Mouse (Mus musculus) neural tube, embryonic 12.5 days (tissue): ENCODE measurements at regions not wholly inside any gene's neighbourhood (a gene's known extent, or its start where the extent isn't known, plus 50 kb on each side); places are given as distances from the start of the nearest gene placed in this dataset.

ENCODE experiments used
- ATAC-seq: fragments of 200-750 bp; cut with Nextera tagmentation; 2 replicates; pipeline ENCODE4 v1.8.0; 2017; ENCODE audit warnings: low read depth, mild to moderate bottlenecking, moderate TSS enrichment, moderate library complexity; ENCODE audit not compliant: low FRiP score
- H3K27ac ChIP-seq: fragments of 300-500 bp; sonication (generic); 2 replicates; pipeline ENCODE4 v1.5.1; 2016
- H3K27me3 ChIP-seq: fragments of 300-500 bp; sonication (generic); replicated peaks from 2 replicates; pipeline ENCODE4 v1.6.1; 2016; ENCODE audit warnings: mild to moderate bottlenecking
- H3K36me3 ChIP-seq: fragments of 300-500 bp; sonication (generic); 2 replicates; pipeline ENCODE4 v1.6.1; 2016; ENCODE audit warnings: mild to moderate bottlenecking
- H3K4me1 ChIP-seq: fragments of 300-500 bp; sonication (generic); 2 replicates; pipeline ENCODE4 v1.6.1; 2016
- H3K4me2 ChIP-seq: fragments of 300-500 bp; sonication (generic); replicated peaks from 2 replicates; pipeline ENCODE4 v1.6.1; 2016; ENCODE audit warnings: mild to moderate bottlenecking
- H3K4me3 ChIP-seq: fragments of 300-500 bp; sonication (generic); 2 replicates; pipeline ENCODE4 v1.5.1; 2016
- H3K9ac ChIP-seq: fragments of 300-500 bp; sonication (generic); 2 replicates; pipeline ENCODE4 v1.6.1; 2016; ENCODE audit warnings: mild to moderate bottlenecking
- H3K9me3 ChIP-seq: fragments of 300-500 bp; sonication (generic); 2 replicates; pipeline ENCODE4 v1.6.1; 2016; ENCODE audit warnings: mild to moderate bottlenecking
- WGBS: fragments of 180-500 bp; shearing (Covaris S2); methylation state at CpG from one replicate; pipeline ENCODE4 v1.1.7; 2016; 5-methylcytosine and 5-hydroxymethylcytosine counted together

- no peak overlapping the region for H3K4me3 ChIP-seq
- no peak for ATAC-seq
- no peak overlapping the region for H3K9ac ChIP-seq
- peaks cover 11% of the 10 kb centered on the region for H3K4me1 ChIP-seq
- WGBS: 90% methylated on average over 5 of the region's 5 CpGs
- H3K27ac ChIP-seq: no peak overlapping the region
- no peaks in the 10 kb centered on the region for H3K36me3 ChIP-seq
- no peak overlapping the region for H3K4me2 ChIP-seq
- H3K9me3 ChIP-seq: no peaks in the 10 kb centered on the region
- no peaks in the 10 kb centered on the region for H3K27me3 ChIP-seq
Observed at GRCm38 (mm10) chr17:9778866-9779265, 109.3 kb upstream of the Pabpc6 start.

- no peaks in the 10 kb centered on the region for H3K36me3 ChIP-seq
- no peak for ATAC-seq
- no peak overlapping the region; the same call in 1 of the 2 replicates for H3K27ac ChIP-seq
- H3K4me1 ChIP-seq: peaks cover 11% of the 10 kb centered on the region
- no peak overlapping the region for H3K4me3 ChIP-seq
- no peak overlapping the region for H3K9ac ChIP-seq
- H3K9me3 ChIP-seq: no peaks in the 10 kb centered on the region
- H3K4me2 ChIP-seq: no peak overlapping the region
- H3K27me3 ChIP-seq: no peaks in the 10 kb centered on the region
Observed at GRCm38 (mm10) chr17:9777165-9777564, 107.6 kb upstream of the Pabpc6 start.

GRCm38 (mm10) chr17:9776286-9777016, 106.9 kb upstream of the Pabpc6 start:
- H3K27ac ChIP-seq: no peak overlapping the region; the same call in 1 of the 2 replicates
- H3K4me2 ChIP-seq: peak overlapping the region; percentile 28; the same call in 1 of the 2 replicates
- ATAC-seq: peak; percentile 88
- H3K9me3 ChIP-seq: no peaks in the 10 kb centered on the region
- no peaks in the 10 kb centered on the region for H3K27me3 ChIP-seq
- no peak overlapping the region for H3K9ac ChIP-seq
- peaks cover 11% of the 10 kb centered on the region for H3K4me1 ChIP-seq
- no peaks in the 10 kb centered on the region for H3K36me3 ChIP-seq
- WGBS: 30% methylated on average over 8 of the region's 9 CpGs
- H3K4me3 ChIP-seq: no peak overlapping the region

GRCm38 (mm10) chr17:9775668-9776151, 106.2 kb upstream of the Pabpc6 start:
- peaks cover 11% of the 10 kb centered on the region for H3K4me1 ChIP-seq
- H3K4me3 ChIP-seq: no peak overlapping the region
- H3K4me2 ChIP-seq: peak overlapping the region; percentile 28; the same call in 1 of the 2 replicates
- 14% methylated on average over 9 of the region's 9 CpGs for WGBS
- no peaks in the 10 kb centered on the region for H3K36me3 ChIP-seq
- peak; percentile 88 for ATAC-seq
- H3K9me3 ChIP-seq: no peaks in the 10 kb centered on the region
- H3K27me3 ChIP-seq: no peaks in the 10 kb centered on the region
- peak overlapping the region; percentile 55 for H3K27ac ChIP-seq
- H3K9ac ChIP-seq: no peak overlapping the region

GRCm38 (mm10) chr17:9774740-9775629, 105.5 kb upstream of the Pabpc6 start:
- Histone ChIP-seq H3K27me3 (no peaks in the 10 kb centered on the region), H3K9ac (no peak overlapping the region), H3K9me3 (no peaks in the 10 kb centered on the region), H3K4me2 (no peak overlapping the region), H3K36me3 (no peaks in the 10 kb centered on the region), H3K27ac (peak overlapping the region; percentile 55), H3K4me3 (no peak overlapping the region), H3K4me1 (peaks cover 11% of the 10 kb centered on the region)
- peak; percentile 13; the same call in 1 of the 2 replicates for ATAC-seq
- WGBS: 60% methylated on average over 11 of the region's 11 CpGs

DNA sequence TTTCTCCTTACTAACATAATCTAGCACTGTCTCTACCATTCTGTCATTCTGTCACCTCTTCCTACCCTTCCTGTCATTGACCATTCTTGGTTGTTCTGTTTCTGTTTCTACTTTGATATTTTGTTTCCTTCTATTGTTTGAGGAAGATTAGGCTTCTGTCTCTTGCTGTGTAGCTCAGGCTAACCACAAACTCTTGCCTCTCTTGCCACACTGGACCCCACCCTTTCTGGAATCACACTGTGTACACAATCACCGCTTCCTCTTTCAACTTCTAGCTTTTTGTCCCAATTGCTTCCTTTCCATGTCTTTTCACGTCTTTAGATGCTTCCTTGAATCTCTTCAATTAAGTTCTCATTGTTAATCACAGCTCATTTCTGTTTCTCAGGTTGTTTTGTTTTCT, 104.2 kb upstream of the Pabpc6 start:
- no peak overlapping the region for H3K4me2 ChIP-seq
- no peaks in the 10 kb centered on the region for H3K27me3 ChIP-seq
- WGBS: 86% methylated on average over 2 of the region's 2 CpGs
- H3K4me1 ChIP-seq: peaks cover 11% of the 10 kb centered on the region
- H3K27ac ChIP-seq: no peak overlapping the region
- no peak for ATAC-seq
- H3K9me3 ChIP-seq: no peaks in the 10 kb centered on the region
- no peaks in the 10 kb centered on the region for H3K36me3 ChIP-seq
- H3K4me3 ChIP-seq: no peak overlapping the region
- no peak overlapping the region for H3K9ac ChIP-seq

GRCm38 (mm10) chr17:9768275-9768674, 98.8 kb upstream of the Pabpc6 start:
- ATAC-seq: no peak
- H3K4me2 ChIP-seq: no peak overlapping the region
- no peak overlapping the region for H3K27ac ChIP-seq
- H3K27me3 ChIP-seq: no peaks in the 10 kb centered on the region
- H3K9me3 ChIP-seq: no peaks in the 10 kb centered on the region
- H3K36me3 ChIP-seq: no peaks in the 10 kb centered on the region
- no peak overlapping the region for H3K4me3 ChIP-seq
- H3K9ac ChIP-seq: no peak overlapping the region
- H3K4me1 ChIP-seq: peaks cover 26% of the 10 kb centered on the region

- 44% methylated on average over 5 of the region's 5 CpGs for WGBS
- H3K36me3 ChIP-seq: no peaks in the 10 kb centered on the region
- ATAC-seq: no peak
- H3K9ac ChIP-seq: no peak overlapping the region
- no peaks in the 10 kb centered on the region for H3K9me3 ChIP-seq
- no peak overlapping the region for H3K4me2 ChIP-seq
- H3K27me3 ChIP-seq: no peaks in the 10 kb centered on the region
- no peak overlapping the region for H3K4me3 ChIP-seq
- peaks cover 30% of the 10 kb centered on the region for H3K4me1 ChIP-seq
- H3K27ac ChIP-seq: 0 out of 2 replicates have a peak overlapping the region, but pooled peaks have one; percentile 11
Observed at GRCm38 (mm10) chr17:9765680-9766250, 96.2 kb upstream of the Pabpc6 start.

GRCm38 (mm10) chr17:9764701-9765359, 95.3 kb upstream of the Pabpc6 start:
- Histone ChIP-seq H3K9ac (peak overlapping the region; percentile 42; the same call in 1 of the 2 replicates), H3K9me3 (no peaks in the 10 kb centered on the region), H3K27me3 (no peaks in the 10 kb centered on the region), H3K4me3 (peak overlapping the region; percentile 36), H3K4me1 (peaks cover 35% of the 10 kb centered on the region), H3K4me2 (peak overlapping the region; percentile 64), H3K27ac (peak overlapping the region; percentile 77), H3K36me3 (no peaks in the 10 kb centered on the region)
- peak; percentile 83 for ATAC-seq
- under 1% methylated on average over 22 of the region's 22 CpGs for WGBS

DNA sequence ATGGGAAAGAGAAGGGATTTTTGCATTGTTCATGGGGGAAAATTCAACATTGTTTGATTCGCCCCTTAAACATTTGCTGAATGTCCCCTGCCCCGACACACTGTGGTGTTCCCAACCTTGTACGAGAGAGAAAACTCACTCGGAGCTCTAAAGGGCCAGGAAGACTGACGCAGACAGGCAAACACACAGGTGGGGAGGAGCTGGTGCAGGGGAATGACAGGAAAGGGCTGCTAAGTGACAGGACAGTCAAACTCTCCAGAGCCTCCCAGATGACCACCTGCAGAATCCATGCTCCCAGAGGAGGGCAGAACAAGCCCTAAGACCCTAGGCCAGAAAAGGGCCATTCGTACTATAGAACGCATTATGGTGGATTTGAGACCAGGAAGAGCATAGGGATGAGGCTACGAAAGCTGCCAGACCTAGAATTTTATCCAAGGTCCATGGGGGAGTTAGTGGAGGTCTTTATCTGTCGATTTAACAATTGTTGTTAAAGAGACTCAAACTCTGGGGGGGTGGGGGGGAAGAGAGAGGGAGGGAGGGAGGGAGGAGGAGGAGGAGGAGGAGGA, 94.6 kb upstream of the Pabpc6 start:
- H3K4me1 ChIP-seq: peaks cover 40% of the 10 kb centered on the region
- ATAC-seq: 0 out of 2 replicates have a peak, but pooled peaks have one; percentile 34
- H3K36me3 ChIP-seq: no peaks in the 10 kb centered on the region
- 3% methylated on average over 9 of the region's 9 CpGs for WGBS
- H3K4me3 ChIP-seq: peak overlapping the region; percentile 36
- no peaks in the 10 kb centered on the region for H3K9me3 ChIP-seq
- peak overlapping the region; percentile 77 for H3K27ac ChIP-seq
- H3K9ac ChIP-seq: peak overlapping the region; percentile 17; the same call in 1 of the 2 replicates
- no peaks in the 10 kb centered on the region for H3K27me3 ChIP-seq
- peak overlapping the region; percentile 64 for H3K4me2 ChIP-seq

DNA sequence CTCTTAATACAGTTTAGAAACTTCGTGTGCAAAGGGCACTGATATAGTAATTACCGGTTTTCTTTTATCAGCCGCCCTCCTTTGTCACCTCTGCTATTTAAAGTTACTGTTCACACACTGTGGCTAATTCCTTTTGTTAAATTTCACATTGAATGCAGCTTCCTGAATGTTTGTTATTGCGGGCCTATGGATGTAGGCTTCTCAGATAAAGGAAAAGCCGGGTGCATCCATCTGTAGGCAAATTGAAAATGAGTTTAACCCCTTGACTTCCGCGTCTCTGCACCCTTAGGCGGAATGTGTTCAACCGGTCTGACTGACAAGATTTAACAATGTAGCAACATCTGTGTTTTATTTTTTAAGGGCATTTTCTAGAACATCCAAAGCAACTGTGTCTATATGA, 93.6 kb upstream of the Pabpc6 start:
- Histone ChIP-seq H3K4me3 (no peak overlapping the region), H3K27ac (no peak overlapping the region), H3K4me2 (peak overlapping the region; percentile 64), H3K9ac (no peak overlapping the region), H3K4me1 (peaks cover 40% of the 10 kb centered on the region), H3K27me3 (no peaks in the 10 kb centered on the region), H3K36me3 (no peaks in the 10 kb centered on the region), H3K9me3 (no peaks in the 10 kb centered on the region)
- WGBS: 9% methylated on average over 9 of the region's 9 CpGs
- no peak for ATAC-seq
